Mouse (Mus musculus): ENCODE measurements around the gene Ece1. TPM values are rescaled to one million over a fixed set of nuclear protein-coding genes. Genes with fewer than 3 reads are reported as not detected.

Ece1 gene
- polyA plus RNA-seq, 1 experiment from 2014 or later, result 48.6 TPM

DNA sequence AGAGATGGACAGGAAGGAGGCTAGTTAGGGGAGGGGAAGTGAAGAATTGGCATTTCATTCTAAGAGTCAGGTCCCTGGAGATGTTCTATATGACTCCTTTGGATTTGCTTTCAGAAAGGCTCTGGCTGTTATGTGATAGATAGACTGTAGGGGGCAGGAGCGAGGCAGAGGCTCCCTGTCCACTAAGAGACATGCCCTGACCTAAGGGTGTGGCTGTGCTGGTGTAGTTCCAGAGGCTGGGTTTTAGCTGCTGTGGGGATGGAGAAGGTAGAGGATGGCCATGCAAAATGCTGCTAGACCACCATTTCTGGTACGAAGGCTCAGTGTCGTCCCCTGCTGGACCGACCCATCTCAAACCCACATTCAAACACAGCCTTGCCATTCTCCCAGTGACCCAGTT is 8.9 kb downstream of the Ece1 start:
- Histone ChIP-seq H3K9me3 (replicated peaks; ENCODE audit: control insufficient read depth, low read length) (no peaks in the 10 kb centered on the region), H3K27ac (ENCODE audit: low read length) (no peak overlapping the region), H3K4me1 (ENCODE audit: control insufficient read depth, insufficient read depth, low read length) (peaks cover 64% of the 10 kb centered on the region), H3K27me3 (ENCODE audit: control insufficient read depth, insufficient read depth, low read length) (no peaks in the 10 kb centered on the region), H3K4me3 (replicated peaks; ENCODE audit: low read length) (no peak overlapping the region), H3K4me2 (ENCODE audit: low read depth, low read length) (no peak overlapping the region), H3K36me3 (ENCODE audit: control insufficient read depth, insufficient read depth, low read length) (no peaks in the 10 kb centered on the region), H3K9ac (ENCODE audit: low read length) (no peak overlapping the region)
- ATAC-seq (ENCODE audit: insufficient read depth, low FRiP score), result no peak
- WGBS, result 86% methylated on average over 4 of the region's 4 CpGs

DNA sequence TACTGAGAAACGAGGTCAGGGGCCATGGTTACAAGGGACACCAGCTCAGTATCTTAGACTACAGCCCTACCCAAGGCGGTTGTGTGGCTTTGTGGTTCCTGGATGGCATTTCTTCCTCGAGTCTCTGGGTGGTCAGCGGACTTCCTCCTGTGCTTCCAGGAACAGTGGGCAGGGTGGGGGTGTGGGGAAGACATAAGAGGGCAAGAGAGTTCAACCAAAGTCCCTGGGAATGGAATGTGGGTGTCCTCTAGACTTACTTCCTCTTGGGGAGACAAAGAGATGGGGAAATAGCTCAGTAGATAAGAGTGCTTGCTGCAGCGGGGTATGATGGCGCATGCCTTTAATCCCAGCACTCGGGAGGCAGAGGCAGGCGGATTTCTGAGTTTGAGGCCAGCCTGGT is 9.4 kb downstream of the Ece1 start:
- no peak overlapping the region for H3K9ac ChIP-seq (ENCODE audit: low read length)
- H3K4me3 ChIP-seq (replicated peaks; ENCODE audit: low read length), result no peak overlapping the region
- ATAC-seq (ENCODE audit: insufficient read depth, low FRiP score), result no peak
- peaks cover 60% of the 10 kb centered on the region for H3K4me1 ChIP-seq (ENCODE audit: control insufficient read depth, insufficient read depth, low read length)
- no peaks in the 10 kb centered on the region for H3K9me3 ChIP-seq (replicated peaks; ENCODE audit: control insufficient read depth, low read length)
- H3K27me3 ChIP-seq (ENCODE audit: control insufficient read depth, insufficient read depth, low read length), result no peaks in the 10 kb centered on the region
- H3K4me2 ChIP-seq (ENCODE audit: low read depth, low read length), result no peak overlapping the region
- 83% methylated on average over 8 of the region's 8 CpGs for WGBS
- no peak overlapping the region for H3K27ac ChIP-seq (ENCODE audit: low read length)
- H3K36me3 ChIP-seq (ENCODE audit: control insufficient read depth, insufficient read depth, low read length), result no peaks in the 10 kb centered on the region

DNA sequence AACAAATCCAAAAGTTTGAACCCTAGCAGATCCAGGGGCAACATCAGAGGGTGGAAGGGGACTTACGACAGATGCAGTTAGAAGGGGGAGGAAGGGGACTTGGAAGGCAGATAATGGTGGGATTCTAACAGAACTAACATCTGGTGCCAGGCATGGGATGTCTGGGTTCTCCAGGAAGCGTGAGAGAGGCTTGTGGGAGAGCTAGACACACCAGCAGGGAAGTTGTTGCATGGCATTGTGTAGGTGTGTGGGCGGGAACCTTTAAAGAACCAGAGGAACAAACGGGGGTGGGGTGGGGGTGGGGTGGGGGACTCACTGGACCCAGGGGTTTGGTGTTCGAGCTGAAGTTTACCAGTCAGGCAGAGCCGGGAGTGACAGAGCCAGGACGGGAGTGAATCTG is 12.3 kb downstream of the Ece1 start:
- H3K4me2 ChIP-seq (ENCODE audit: low read depth, low read length), result no peak overlapping the region
- peak overlapping the region; percentile 26; the same call in 1 of the 2 replicates for H3K9ac ChIP-seq (ENCODE audit: low read length)
- 38% methylated on average over 7 of the region's 7 CpGs for WGBS
- H3K4me3 ChIP-seq (replicated peaks; ENCODE audit: low read length), result no peak overlapping the region
- ATAC-seq (ENCODE audit: insufficient read depth, low FRiP score), result no peak
- H3K36me3 ChIP-seq (ENCODE audit: control insufficient read depth, insufficient read depth, low read length), result no peaks in the 10 kb centered on the region
- no peak overlapping the region for H3K27ac ChIP-seq (ENCODE audit: low read length)
- no peaks in the 10 kb centered on the region for H3K27me3 ChIP-seq (ENCODE audit: control insufficient read depth, insufficient read depth, low read length)
- no peaks in the 10 kb centered on the region for H3K9me3 ChIP-seq (replicated peaks; ENCODE audit: control insufficient read depth, low read length)
- peaks cover 39% of the 10 kb centered on the region for H3K4me1 ChIP-seq (ENCODE audit: control insufficient read depth, insufficient read depth, low read length)

DNA sequence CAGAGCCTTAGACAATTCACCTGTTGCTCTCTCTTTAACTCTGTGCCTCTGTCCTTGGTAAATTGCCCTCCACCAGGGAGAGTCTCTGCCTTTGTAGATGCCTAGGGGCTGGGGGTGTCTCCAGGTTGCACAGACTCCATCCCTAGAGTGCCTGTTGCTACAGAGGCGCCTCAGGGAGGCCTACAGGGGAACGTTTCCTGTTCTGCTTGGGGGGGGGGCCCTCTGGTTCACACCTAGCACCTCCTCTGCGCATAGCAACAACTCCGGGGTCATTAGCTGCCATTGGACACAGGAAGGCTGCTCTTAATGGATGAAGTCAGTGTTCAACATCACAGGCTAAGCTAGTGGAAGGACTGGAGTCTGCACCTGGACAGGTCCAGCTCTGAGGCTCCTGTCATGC is 12.8 kb downstream of the Ece1 start:
- no peak overlapping the region for H3K4me3 ChIP-seq (replicated peaks; ENCODE audit: low read length)
- peaks cover 35% of the 10 kb centered on the region for H3K4me1 ChIP-seq (ENCODE audit: control insufficient read depth, insufficient read depth, low read length)
- ATAC-seq (ENCODE audit: insufficient read depth, low FRiP score), result no peak
- no peak overlapping the region for H3K27ac ChIP-seq (ENCODE audit: low read length)
- H3K9ac ChIP-seq (ENCODE audit: low read length), result no peak overlapping the region
- H3K9me3 ChIP-seq (replicated peaks; ENCODE audit: control insufficient read depth, low read length), result no peaks in the 10 kb centered on the region
- 41% methylated on average over 4 of the region's 4 CpGs for WGBS
- no peak overlapping the region for H3K4me2 ChIP-seq (ENCODE audit: low read depth, low read length)
- no peaks in the 10 kb centered on the region for H3K27me3 ChIP-seq (ENCODE audit: control insufficient read depth, insufficient read depth, low read length)
- H3K36me3 ChIP-seq (ENCODE audit: control insufficient read depth, insufficient read depth, low read length), result no peaks in the 10 kb centered on the region

DNA sequence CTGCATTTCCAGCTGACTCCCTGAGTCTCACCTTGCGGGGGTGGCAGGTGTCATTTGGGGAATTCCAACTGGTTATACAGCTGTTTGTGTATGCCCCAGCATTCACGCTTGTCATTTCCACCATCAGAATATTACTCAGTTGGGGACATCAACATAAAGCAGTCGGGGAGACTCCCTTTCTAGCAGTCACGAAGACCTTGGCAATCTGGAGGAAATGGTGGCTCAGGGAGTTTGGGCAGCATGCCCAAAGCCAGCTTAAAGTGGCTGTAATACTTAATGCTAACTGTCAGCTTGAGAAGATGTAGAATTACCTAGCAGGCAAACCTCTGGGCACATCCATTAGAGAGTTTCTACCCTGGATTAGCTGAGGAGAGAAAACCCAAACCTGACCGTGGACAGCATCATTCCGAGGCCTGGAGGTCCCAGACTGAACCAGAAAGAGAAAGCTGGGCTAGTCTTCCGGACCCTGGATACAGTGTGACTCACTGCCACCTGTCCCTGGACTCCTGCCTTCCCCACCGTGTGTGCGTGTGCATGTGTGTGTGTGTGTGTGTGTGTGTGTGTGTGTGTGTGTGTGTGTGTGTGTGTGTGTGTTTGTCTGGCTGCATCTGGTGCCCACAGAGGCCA is 13.5 kb downstream of the Ece1 start:
- H3K4me1 ChIP-seq (ENCODE audit: control insufficient read depth, insufficient read depth, low read length), result peaks cover 31% of the 10 kb centered on the region
- no peak overlapping the region for H3K4me2 ChIP-seq (ENCODE audit: low read depth, low read length)
- no peaks in the 10 kb centered on the region for H3K9me3 ChIP-seq (replicated peaks; ENCODE audit: control insufficient read depth, low read length)
- no peak overlapping the region for H3K4me3 ChIP-seq (replicated peaks; ENCODE audit: low read length)
- H3K36me3 ChIP-seq (ENCODE audit: control insufficient read depth, insufficient read depth, low read length), result no peaks in the 10 kb centered on the region
- ATAC-seq (ENCODE audit: insufficient read depth, low FRiP score), result no peak
- H3K9ac ChIP-seq (ENCODE audit: low read length), result no peak overlapping the region
- no peaks in the 10 kb centered on the region for H3K27me3 ChIP-seq (ENCODE audit: control insufficient read depth, insufficient read depth, low read length)
- no peak overlapping the region for H3K27ac ChIP-seq (ENCODE audit: low read length)
- WGBS, result 54% methylated on average over 9 of the region's 9 CpGs

- Histone ChIP-seq H3K4me3 (replicated peaks; ENCODE audit: low read length) (no peak overlapping the region), H3K27me3 (ENCODE audit: control insufficient read depth, insufficient read depth, low read length) (no peaks in the 10 kb centered on the region), H3K9ac (ENCODE audit: low read length) (no peak overlapping the region), H3K9me3 (replicated peaks; ENCODE audit: control insufficient read depth, low read length) (no peaks in the 10 kb centered on the region), H3K4me2 (ENCODE audit: low read depth, low read length) (no peak overlapping the region), H3K4me1 (ENCODE audit: control insufficient read depth, insufficient read depth, low read length) (peaks cover 30% of the 10 kb centered on the region), H3K27ac (ENCODE audit: low read length) (no peak overlapping the region), H3K36me3 (ENCODE audit: control insufficient read depth, insufficient read depth, low read length) (no peaks in the 10 kb centered on the region)
- no peak for ATAC-seq (ENCODE audit: insufficient read depth, low FRiP score)
- WGBS, result 49% methylated on average over 6 of the region's 6 CpGs
Measured at GRCm38 (mm10) chr4:137876834-137877233, 14.8 kb downstream of the Ece1 start.

- 25% methylated on average over 4 of the region's 4 CpGs for WGBS
- Histone ChIP-seq H3K4me1 (ENCODE audit: control insufficient read depth, insufficient read depth, low read length) (peaks cover 30% of the 10 kb centered on the region), H3K27me3 (ENCODE audit: control insufficient read depth, insufficient read depth, low read length) (no peaks in the 10 kb centered on the region), H3K36me3 (ENCODE audit: control insufficient read depth, insufficient read depth, low read length) (no peaks in the 10 kb centered on the region), H3K4me3 (replicated peaks; ENCODE audit: low read length) (no peak overlapping the region), H3K4me2 (ENCODE audit: low read depth, low read length) (no peak overlapping the region), H3K9ac (ENCODE audit: low read length) (no peak overlapping the region), H3K9me3 (replicated peaks; ENCODE audit: control insufficient read depth, low read length) (no peaks in the 10 kb centered on the region), H3K27ac (ENCODE audit: low read length) (no peak overlapping the region)
- ATAC-seq (ENCODE audit: insufficient read depth, low FRiP score), result no peak
Measured at GRCm38 (mm10) chr4:137877432-137877881, 15.4 kb downstream of the Ece1 start.

DNA sequence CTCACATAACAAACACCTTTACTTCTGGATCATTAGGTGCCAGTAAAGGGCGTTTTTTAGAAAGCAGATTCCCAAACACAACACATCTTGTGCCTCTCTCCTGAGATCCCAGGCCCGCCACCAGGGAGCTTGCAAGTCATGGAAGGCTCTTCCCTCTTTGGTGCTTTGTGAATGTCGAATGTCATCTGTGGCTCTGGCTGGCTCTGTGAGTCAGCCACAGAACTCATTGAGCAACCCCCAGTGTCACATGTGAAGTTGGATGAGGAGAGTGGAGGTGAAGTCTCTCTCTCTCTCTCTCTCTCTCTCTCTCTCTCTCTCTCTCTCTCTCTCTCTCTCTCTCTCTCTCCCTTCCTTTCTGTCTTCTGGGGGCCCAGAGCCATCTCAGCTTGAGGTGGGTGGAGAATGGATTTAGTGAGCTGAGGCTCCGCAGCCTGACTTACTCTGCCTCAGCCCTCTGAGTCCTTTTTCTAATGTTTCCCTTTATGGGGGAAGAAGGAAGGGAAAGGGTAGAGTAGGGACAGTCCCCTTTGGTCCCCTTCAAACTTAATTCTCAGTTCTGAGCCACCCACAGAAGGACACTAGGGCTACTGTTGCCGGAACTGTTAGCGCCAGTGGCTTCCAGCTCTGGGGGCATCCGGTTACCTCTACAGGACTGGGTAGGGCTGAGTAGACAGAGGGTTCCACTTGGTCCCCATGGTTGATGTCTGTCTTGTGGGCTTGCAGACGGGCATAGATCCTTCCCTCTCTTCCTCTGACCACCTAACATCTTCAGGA is 17.5 kb downstream of the Ece1 start:
- Histone ChIP-seq H3K4me1 (ENCODE audit: control insufficient read depth, insufficient read depth, low read length) (peaks cover 22% of the 10 kb centered on the region), H3K36me3 (ENCODE audit: control insufficient read depth, insufficient read depth, low read length) (no peaks in the 10 kb centered on the region), H3K4me2 (ENCODE audit: low read depth, low read length) (no peak overlapping the region), H3K9ac (ENCODE audit: low read length) (no peak overlapping the region), H3K4me3 (replicated peaks; ENCODE audit: low read length) (no peak overlapping the region), H3K27ac (ENCODE audit: low read length) (no peak overlapping the region), H3K9me3 (replicated peaks; ENCODE audit: control insufficient read depth, low read length) (no peaks in the 10 kb centered on the region), H3K27me3 (ENCODE audit: control insufficient read depth, insufficient read depth, low read length) (no peaks in the 10 kb centered on the region)
- no peak for ATAC-seq (ENCODE audit: insufficient read depth, low FRiP score)
- 82% methylated on average over 8 of the region's 8 CpGs for WGBS

DNA sequence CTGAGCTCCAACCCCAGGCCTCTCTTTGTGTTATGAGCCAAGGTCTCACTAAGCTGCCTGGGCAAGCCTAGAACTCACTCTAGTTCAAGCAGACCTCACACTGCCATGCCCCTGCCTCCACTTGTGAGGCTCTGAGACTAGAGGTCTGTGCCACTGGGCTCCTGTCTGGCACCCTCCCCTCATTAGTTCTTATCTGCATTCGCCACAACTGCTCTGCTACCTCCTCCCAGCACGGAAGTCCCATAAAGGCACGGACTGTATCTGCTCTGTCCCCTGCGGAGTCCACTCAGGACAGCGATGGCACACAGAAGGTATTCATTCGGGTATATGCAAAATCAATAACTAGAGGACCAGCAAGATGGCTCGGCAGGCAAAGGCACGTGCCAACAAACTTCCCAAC is 19.4 kb downstream of the Ece1 start:
- ATAC-seq (ENCODE audit: insufficient read depth, low FRiP score), result no peak
- Histone ChIP-seq H3K4me3 (replicated peaks; ENCODE audit: low read length) (no peak overlapping the region), H3K4me2 (ENCODE audit: low read depth, low read length) (no peak overlapping the region), H3K27ac (ENCODE audit: low read length) (no peak overlapping the region), H3K4me1 (ENCODE audit: control insufficient read depth, insufficient read depth, low read length) (peaks cover 14% of the 10 kb centered on the region; the same call in 1 of the 2 replicates), H3K9me3 (replicated peaks; ENCODE audit: control insufficient read depth, low read length) (no peaks in the 10 kb centered on the region), H3K36me3 (ENCODE audit: control insufficient read depth, insufficient read depth, low read length) (no peaks in the 10 kb centered on the region), H3K27me3 (ENCODE audit: control insufficient read depth, insufficient read depth, low read length) (no peaks in the 10 kb centered on the region), H3K9ac (ENCODE audit: low read length) (no peak overlapping the region)
- 84% methylated on average over 8 of the region's 8 CpGs for WGBS

All from stomach, embryonic 16.5 days (tissue).